Mouse (Mus musculus) midbrain, embryonic 10.5 days (tissue): ENCODE measurements around the gene S100a4. TPM values are rescaled to one million over a fixed set of nuclear protein-coding genes. Genes with fewer than 3 reads are reported as not detected.
A peak's percentile ranks its signal among the peaks of the same experiment; 100 is the strongest.

Experiments
- DNase-seq: peaks from one replicate; pipeline ENCODE4 v3.0.0-alpha.2; 2017; ENCODE audit warnings: low spot score
- H3K27ac ChIP-seq: fragments of 300-500 bp; sonication (generic); replicated peaks from 2 replicates; pipeline ENCODE4 v1.5.1; 2016; ENCODE audit warnings: mild to moderate bottlenecking
- H3K27me3 ChIP-seq: fragments of 300-500 bp; sonication (generic); 2 replicates; pipeline ENCODE4 v1.6.1; 2016; ENCODE audit warnings: low read depth, mild to moderate bottlenecking; ENCODE audit not compliant: poor library complexity, severe bottlenecking
- H3K36me3 ChIP-seq: fragments of 300-500 bp; sonication (generic); 2 replicates; pipeline ENCODE4 v1.6.1; 2016; ENCODE audit warnings: mild to moderate bottlenecking, moderate library complexity
- H3K4me1 ChIP-seq: fragments of 300-500 bp; sonication (generic); 2 replicates; pipeline ENCODE4 v1.6.1; 2016
- H3K4me3 ChIP-seq: fragments of 300-500 bp; sonication (generic); 2 replicates; pipeline ENCODE4 v1.5.1; 2016; ENCODE audit warnings: mild to moderate bottlenecking, moderate library complexity
- H3K9me3 ChIP-seq: fragments of 300-500 bp; sonication (generic); replicated peaks from 2 replicates; pipeline ENCODE4 v1.6.1; 2016; ENCODE audit warnings: mild to moderate bottlenecking
- WGBS: fragments of 180-500 bp; shearing (Covaris S2); methylation state at CpG from one replicate; pipeline ENCODE4 v1.1.7; 2016; 5-methylcytosine and 5-hydroxymethylcytosine counted together
- polyA plus RNA-seq: library from polyadenylated mRNA; unstranded; fragments of >200 nt; fragmentation: Nextera tagmentation; extraction: Ambion mirVana; gene quantifications from 2 replicates; pipeline ENCODE4 v1.2.1, GENCODE M21; 2016

The S100a4 gene
- polyA plus RNA-seq, 1 experiment from 2014 or later = 0.35 TPM

GRCm38 (mm10) chr3:90638511-90639275 lies 35.1 kb downstream of the S100a4 start:
- no peaks in the 10 kb centered on the region for H3K27me3 ChIP-seq
- no peaks in the 10 kb centered on the region for H3K36me3 ChIP-seq
- no peak overlapping the region for H3K4me3 ChIP-seq
- H3K9me3 ChIP-seq = no peaks in the 10 kb centered on the region
- no peaks in the 10 kb centered on the region for H3K4me1 ChIP-seq
- DNase-seq = no peak
- H3K27ac ChIP-seq = no peak overlapping the region
- WGBS = 82% methylated on average over 1 of the region's 1 CpGs

GRCm38 (mm10) chr3:90639511-90640154 lies 36.1 kb downstream of the S100a4 start:
- 46% methylated on average over 7 of the region's 7 CpGs for WGBS
- H3K36me3 ChIP-seq = no peaks in the 10 kb centered on the region

DNA sequence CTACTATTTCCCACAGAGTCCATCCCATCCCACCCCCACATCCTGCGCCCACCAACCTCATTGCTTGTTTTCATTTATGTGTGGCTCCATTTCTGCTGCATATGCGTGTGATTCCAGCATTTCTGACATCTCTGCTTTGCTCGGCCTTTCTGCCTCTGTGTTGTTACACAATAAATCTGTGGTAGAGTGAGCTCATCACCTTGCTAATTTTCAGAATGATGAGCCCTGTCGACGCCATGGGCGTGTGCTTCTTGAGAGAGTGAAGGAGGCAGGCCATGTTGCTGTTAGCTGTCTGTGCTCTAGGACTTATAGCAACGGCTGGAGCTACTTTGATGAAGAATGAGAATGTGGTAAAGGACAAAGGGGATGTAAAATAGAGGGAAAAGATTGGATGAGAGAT lies 37.4 kb downstream of the S100a4 start:
- Histone ChIP-seq H3K27me3 (no peaks in the 10 kb centered on the region), H3K9me3 (no peaks in the 10 kb centered on the region), H3K27ac (no peak overlapping the region), H3K36me3 (no peaks in the 10 kb centered on the region), H3K4me3 (no peak overlapping the region), H3K4me1 (no peaks in the 10 kb centered on the region)
- 85% methylated on average over 7 of the region's 7 CpGs for WGBS
- DNase-seq = no peak

More at GRCm38 (mm10) chr3:90639511-90640154, 36.1 kb downstream of the S100a4 start:
- Histone ChIP-seq H3K9me3 (no peaks in the 10 kb centered on the region), H3K4me3 (no peak overlapping the region), H3K27me3 (no peaks in the 10 kb centered on the region), H3K4me1 (no peaks in the 10 kb centered on the region), H3K27ac (no peak overlapping the region)
- DNase-seq = peak; percentile 43

GRCm38 (mm10) chr3:90644220-90644619 lies 40.6 kb downstream of the S100a4 start:
- Histone ChIP-seq H3K36me3 (no peaks in the 10 kb centered on the region), H3K27me3 (no peaks in the 10 kb centered on the region), H3K4me1 (no peaks in the 10 kb centered on the region), H3K4me3 (no peak overlapping the region), H3K27ac (no peak overlapping the region), H3K9me3 (no peaks in the 10 kb centered on the region)
- peak; percentile 23 for DNase-seq
- WGBS = 57% methylated on average over 3 of the region's 3 CpGs

DNA sequence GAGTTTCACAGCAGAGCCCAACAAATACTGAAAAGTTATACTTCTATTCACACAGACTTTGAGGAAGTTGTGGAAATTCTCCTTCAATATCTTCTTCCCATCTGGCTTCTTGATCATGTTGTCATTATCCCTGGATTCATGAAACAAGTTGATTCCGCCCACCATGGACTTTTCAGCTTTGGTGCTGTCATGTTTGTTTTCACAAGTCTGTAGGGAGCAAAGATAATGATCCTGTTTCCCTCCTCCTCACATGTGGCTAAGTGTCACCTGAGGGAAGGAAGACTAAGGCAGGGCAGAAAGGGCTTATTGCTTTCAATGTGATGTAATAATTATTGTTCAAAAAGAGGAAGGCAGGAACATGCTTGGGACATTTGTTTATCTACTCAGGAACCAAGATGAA lies 43.7 kb downstream of the S100a4 start:
- Histone ChIP-seq H3K27me3 (no peaks in the 10 kb centered on the region), H3K36me3 (no peaks in the 10 kb centered on the region), H3K9me3 (no peaks in the 10 kb centered on the region), H3K4me3 (no peak overlapping the region), H3K27ac (no peak overlapping the region), H3K4me1 (no peaks in the 10 kb centered on the region)
- WGBS = 85% methylated on average over 1 of the region's 1 CpGs
- DNase-seq = no peak

DNA sequence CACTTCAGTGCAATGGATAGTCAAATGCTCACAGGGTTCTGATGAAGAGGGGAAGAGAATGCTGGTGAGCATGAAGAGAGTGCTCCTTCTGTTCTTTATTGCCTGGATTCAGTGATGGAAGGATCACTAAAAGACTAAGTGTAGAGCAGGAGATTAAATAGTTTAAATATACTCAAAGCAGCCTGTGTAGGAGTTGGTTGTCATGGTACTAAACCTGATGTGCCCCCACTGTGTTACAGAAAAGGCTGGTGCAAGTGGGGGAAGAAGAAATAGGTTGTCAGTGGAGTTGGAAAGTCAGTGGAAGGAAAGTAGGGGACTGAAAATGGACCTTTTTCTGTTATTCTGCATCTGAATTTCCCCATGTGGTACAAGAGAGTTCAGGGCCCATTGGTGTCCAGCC lies 45.4 kb downstream of the S100a4 start:
- H3K9me3 ChIP-seq = no peaks in the 10 kb centered on the region
- H3K4me3 ChIP-seq = no peak overlapping the region
- H3K27ac ChIP-seq = no peak overlapping the region
- H3K36me3 ChIP-seq = no peaks in the 10 kb centered on the region
- H3K27me3 ChIP-seq = no peaks in the 10 kb centered on the region
- no peak for DNase-seq
- H3K4me1 ChIP-seq = no peaks in the 10 kb centered on the region

DNA sequence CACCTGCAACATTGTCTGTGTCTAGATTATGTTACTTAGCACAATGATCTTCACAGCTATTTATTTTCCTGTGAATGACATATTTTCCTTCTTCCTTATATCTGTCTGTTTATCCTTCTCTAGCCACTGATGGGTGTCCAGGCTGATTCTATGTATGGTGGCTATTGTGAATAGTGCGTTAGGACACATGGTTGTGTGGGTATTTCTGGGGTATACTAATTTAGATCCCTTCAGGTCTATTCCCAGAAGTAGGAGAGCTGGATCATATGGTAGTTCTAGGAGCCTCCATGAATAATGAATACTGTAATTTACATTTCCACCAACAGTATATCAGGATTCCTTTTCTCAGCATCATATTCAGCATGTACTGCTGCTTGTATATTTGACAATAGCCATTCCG lies 46.3 kb downstream of the S100a4 start:
- H3K9me3 ChIP-seq = no peaks in the 10 kb centered on the region
- no peak for DNase-seq
- WGBS = 85% methylated on average over 2 of the region's 2 CpGs
- no peaks in the 10 kb centered on the region for H3K4me1 ChIP-seq
- no peaks in the 10 kb centered on the region for H3K36me3 ChIP-seq
- no peak overlapping the region for H3K4me3 ChIP-seq
- H3K27me3 ChIP-seq = no peaks in the 10 kb centered on the region
- no peak overlapping the region for H3K27ac ChIP-seq

GRCm38 (mm10) chr3:90652878-90653508 lies 49.4 kb downstream of the S100a4 start:
- peak; percentile 67 for DNase-seq
- Histone ChIP-seq H3K9me3 (no peaks in the 10 kb centered on the region), H3K27me3 (no peaks in the 10 kb centered on the region), H3K4me3 (no peak overlapping the region), H3K36me3 (no peaks in the 10 kb centered on the region), H3K27ac (no peak overlapping the region), H3K4me1 (no peaks in the 10 kb centered on the region)
- 32% methylated on average over 5 of the region's 5 CpGs for WGBS

DNA sequence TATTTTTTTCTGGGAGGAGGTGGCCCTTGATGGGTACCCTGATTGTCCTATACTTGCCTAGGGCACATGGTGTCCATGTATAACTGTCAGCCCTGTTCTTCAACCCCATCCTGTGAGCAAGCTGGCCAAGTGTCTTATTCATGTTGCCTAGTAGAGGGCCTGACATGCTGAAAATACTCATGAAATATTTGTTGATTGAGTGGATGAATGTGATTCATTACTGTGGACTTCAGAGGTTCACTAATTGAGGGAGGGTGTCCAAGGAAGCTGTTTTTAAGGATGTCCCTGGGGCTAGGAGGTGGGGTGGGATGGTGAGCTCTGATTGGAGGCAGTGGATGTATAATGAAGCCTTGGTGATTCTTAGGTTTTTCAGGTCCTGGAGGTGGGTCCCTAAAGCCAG lies 50.1 kb downstream of the S100a4 start, which contains the start of gene S100a7a:
S100a7a (plus strand) TSS at position 301 of the 400 bp plus-strand sequence.
- Histone ChIP-seq H3K27ac (no peak within 1 kb of the TSS), H3K9me3 (no peaks in the 10 kb centered on the region), H3K36me3 (no peaks in the 10 kb centered on the region), H3K27me3 (no peaks in the 10 kb centered on the region), H3K4me1 (no peaks in the 10 kb centered on the region), H3K4me3 (no peak within 1 kb of the TSS)
- DNase-seq = no peak

Other genes with a start within 250 kb of the S100a4 start
- gene Slc27a3, start 213.8 kb upstream of the S100a4 start, polyA plus RNA-seq = 16.4 and 20.1 TPM in 2 replicates
- 36.2 and 36.9 TPM in 2 replicates for gene Ints3, start 170.1 kb upstream of the S100a4 start, polyA plus RNA-seq
- gene Npr1, start 137.9 kb upstream of the S100a4 start, polyA plus RNA-seq = 2.9 and 3.3 TPM in 2 replicates
- gene Ilf2, start 127.6 kb upstream of the S100a4 start, polyA plus RNA-seq = 343 and 346 TPM in 2 replicates
- 65.5 and 75.1 TPM in 2 replicates for gene Snapin, start 112.7 kb upstream of the S100a4 start, polyA plus RNA-seq
- gene Chtop, start 94.3 kb upstream of the S100a4 start, polyA plus RNA-seq = 193 and 205 TPM in 2 replicates
- 5.4 and 7.2 TPM in 2 replicates for gene S100a1, start 89.4 kb upstream of the S100a4 start, polyA plus RNA-seq
- 9.3 and 9.5 TPM in 2 replicates for gene S100a13, start 89.3 kb upstream of the S100a4 start, polyA plus RNA-seq
- not detected in 2 replicates for gene S100a14, start 76.9 kb upstream of the S100a4 start, polyA plus RNA-seq
- 30.8 and 35.3 TPM in 2 replicates for gene S100a16, start 66.5 kb upstream of the S100a4 start, polyA plus RNA-seq
- gene S100a3, start 43.2 kb upstream of the S100a4 start, polyA plus RNA-seq = not detected in 2 replicates
- gene S100a2, start 13.5 kb upstream of the S100a4 start, polyA plus RNA-seq = not detected in 2 replicates
- not detected in 2 replicates for gene Gm42674, start 1.9 kb upstream of the S100a4 start, polyA plus RNA-seq
- not detected in 2 replicates for gene S100a5, start 4.8 kb downstream of the S100a4 start, polyA plus RNA-seq
- 14.0 and 23.4 TPM in 2 replicates for gene S100a6, start 9.1 kb downstream of the S100a4 start, polyA plus RNA-seq
- 0.15 TPM in 1 of 2 replicates, not detected in the other for gene S100a7a, start 50.2 kb downstream of the S100a4 start, polyA plus RNA-seq
- gene S100a8, start 65.2 kb downstream of the S100a4 start, polyA plus RNA-seq = 2.3 TPM in 1 of 2 replicates, not detected in the other
- 0.48 TPM in 1 of 2 replicates, not detected in the other for gene S100a9, start 92.0 kb downstream of the S100a4 start, polyA plus RNA-seq
- gene Pglyrp4, start 123.1 kb downstream of the S100a4 start, polyA plus RNA-seq = not detected in 2 replicates
- gene Gm5849, start 174.1 kb downstream of the S100a4 start, polyA plus RNA-seq = not detected in 2 replicates